Mouse (Mus musculus) urinary bladder, postnatal 4 days (tissue): ENCODE measurements around the gene Slit3.
A peak's percentile ranks its signal among the peaks of the same experiment; 100 is the strongest.

Experiments used
- DNase-seq, 2 experiments: peaks; one replicate each; pipeline ENCODE4 v3.0.0; 2021 to 2022; ENCODE audit warnings: low spot score in 2 of 2

The Slit3 gene

GRCm38 (mm10) chr11:35345696-35346480 is 224.9 kb downstream of the Slit3 start:
- DNase-seq: no peak

DNA sequence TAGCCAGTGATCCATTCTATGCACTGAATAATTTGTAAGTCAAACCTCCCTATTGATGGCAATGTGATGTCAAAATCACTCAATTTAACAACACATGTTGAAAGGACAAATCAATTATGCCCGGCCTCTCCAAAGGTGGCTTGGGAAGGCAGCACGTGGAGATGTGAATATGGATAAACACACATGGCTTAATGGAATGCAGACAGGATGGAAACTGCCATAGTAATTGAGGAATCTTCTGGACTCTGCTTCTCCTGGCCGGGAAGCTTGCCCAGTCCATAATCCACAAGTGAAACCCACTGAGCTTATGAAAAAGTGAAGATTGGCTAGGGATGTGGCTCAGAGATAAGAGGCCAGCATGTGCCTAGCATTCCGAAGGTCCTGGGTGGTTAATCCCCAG is 227.1 kb downstream of the Slit3 start:
- no peak for DNase-seq

DNA sequence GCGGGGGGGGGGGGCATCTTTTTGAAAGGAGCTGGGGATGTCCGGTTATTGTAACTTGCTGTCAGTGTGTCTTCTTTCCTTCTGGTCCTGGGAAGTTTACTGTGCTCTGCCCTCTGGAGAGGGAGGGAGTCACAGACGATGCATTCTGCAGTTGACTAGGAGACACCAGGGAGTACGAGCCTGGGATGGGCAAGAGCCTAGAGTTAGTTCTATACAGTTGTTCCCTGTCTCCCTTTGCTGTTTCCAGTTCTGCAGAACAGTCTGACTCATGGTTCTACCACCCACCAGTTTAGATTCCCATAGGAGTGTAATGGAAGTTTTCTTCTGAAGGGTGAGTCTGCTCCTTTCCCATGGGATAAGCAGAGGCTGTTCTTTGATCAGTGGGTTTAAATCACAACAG is 229.9 kb downstream of the Slit3 start:
- DNase-seq: no peak

GRCm38 (mm10) chr11:35351376-35351775 is 230.4 kb downstream of the Slit3 start:
- DNase-seq: no peak

- no peak for DNase-seq
Observed at GRCm38 (mm10) chr11:35355811-35356210, 234.8 kb downstream of the Slit3 start.

GRCm38 (mm10) chr11:35361071-35361470 is 240.0 kb downstream of the Slit3 start:
- no peak for DNase-seq

DNA sequence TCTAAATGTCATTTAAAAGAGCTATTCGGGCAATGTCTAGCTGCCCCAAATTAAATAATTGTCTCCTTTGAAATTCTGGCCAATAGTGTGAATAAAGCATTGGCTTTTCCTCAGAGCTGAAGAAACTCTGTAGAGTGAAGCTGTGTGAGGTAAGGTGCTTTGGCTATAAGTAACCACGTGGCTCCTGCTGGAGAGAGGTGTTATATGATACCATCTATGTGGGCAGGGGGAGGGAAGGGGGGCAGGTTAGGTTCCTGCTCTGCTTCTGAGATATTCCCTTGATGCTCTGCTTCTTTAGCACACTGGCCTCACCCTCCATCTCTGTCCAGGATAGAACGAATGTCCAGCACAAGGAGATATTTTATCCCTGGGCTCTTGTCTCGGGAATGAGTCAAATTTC is 242.0 kb downstream of the Slit3 start:
- DNase-seq: no peak

DNA sequence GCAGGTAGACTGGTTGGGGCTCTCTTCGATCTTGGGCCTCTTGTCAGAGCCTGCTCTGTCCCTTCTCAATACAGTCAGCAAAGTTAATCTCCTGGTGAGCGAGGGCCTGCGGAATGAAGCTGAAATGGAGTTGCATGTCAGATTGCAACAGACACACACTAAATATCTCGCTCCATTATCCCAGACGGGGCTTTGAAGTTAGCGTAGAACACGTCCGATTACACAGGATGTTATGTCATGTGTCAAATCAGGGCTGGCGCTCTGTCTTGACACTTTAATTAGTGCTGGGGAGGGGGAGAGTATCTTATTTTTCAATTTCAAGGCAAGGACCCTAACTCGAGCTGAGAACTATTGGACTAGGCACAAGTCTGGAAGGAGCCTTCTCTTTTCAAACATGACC is 243.4 kb downstream of the Slit3 start:
- no peak for DNase-seq

DNA sequence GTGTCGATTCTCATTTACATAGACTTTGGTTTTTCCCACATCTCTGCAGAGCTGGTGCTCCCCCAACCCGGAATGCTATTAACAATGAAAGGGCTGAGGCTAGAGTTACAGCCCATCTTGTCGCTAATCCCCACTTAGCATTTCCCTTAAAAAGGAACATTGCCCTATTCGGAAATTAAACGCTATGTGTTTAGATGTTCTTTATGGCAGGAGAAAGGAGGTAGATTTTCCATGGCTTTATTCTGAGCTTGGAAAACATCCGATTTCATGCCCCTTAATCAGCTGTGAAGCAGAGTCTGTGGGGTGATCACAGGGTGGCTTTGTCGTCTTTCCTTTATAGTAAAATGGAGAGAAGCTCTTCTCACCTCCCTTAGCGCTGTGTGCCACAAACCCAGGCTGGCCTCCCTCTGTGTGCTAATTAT is 244.5 kb downstream of the Slit3 start:
- no peak for DNase-seq

GRCm38 (mm10) chr11:35366611-35367010 is 245.6 kb downstream of the Slit3 start:
- DNase-seq: peak in 1 of 2 experiments; percentile 23

DNA sequence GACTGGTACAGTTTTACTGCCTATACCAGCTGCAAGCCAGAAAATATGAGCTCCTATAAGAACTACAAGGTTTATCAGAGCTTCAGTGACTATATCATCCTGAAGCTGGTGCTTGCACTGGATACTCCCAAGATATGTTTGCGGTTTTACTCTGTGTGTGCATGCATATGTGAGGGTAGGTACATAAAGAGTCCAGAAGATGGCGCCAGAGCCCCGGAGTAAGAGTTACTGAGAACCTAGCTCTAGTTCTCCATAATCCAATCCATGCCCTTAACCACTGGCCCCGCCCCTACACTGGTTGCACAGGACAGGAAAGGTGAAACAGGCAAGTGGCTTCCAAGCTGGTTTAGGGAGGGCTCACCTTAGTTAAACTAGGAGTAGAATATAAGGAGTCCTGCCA is 246.2 kb downstream of the Slit3 start:
- DNase-seq: no peak

GRCm38 (mm10) chr11:35369964-35370363 is 248.9 kb downstream of the Slit3 start:
- DNase-seq: no peak

DNA sequence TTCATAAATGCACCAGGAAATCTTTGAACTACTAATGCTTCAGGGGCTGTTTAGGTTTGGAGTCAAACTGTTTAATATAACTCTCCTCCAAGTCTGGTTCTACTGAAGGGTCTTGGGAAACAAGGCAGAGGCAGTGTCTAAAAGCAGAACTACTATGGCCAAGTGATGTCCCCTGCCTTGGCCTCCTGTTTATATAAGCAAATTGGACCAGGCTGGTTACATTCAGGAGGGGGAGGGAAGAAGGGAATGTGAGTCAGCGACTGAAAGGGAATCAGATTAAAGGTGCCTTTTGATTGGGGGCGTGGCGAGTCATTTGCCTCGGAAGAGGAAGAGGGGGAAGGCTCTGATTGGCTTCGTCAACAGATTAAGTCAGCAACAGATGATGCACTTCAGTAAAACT is 249.7 kb downstream of the Slit3 start:
- no peak for DNase-seq

- no peak for DNase-seq
Observed at GRCm38 (mm10) chr11:35372410-35372809, 251.4 kb downstream of the Slit3 start.

GRCm38 (mm10) chr11:35375072-35375471 is 254.0 kb downstream of the Slit3 start:
- no peak for DNase-seq

- DNase-seq: no peak
Observed at GRCm38 (mm10) chr11:35378802-35379201, 257.8 kb downstream of the Slit3 start.

DNA sequence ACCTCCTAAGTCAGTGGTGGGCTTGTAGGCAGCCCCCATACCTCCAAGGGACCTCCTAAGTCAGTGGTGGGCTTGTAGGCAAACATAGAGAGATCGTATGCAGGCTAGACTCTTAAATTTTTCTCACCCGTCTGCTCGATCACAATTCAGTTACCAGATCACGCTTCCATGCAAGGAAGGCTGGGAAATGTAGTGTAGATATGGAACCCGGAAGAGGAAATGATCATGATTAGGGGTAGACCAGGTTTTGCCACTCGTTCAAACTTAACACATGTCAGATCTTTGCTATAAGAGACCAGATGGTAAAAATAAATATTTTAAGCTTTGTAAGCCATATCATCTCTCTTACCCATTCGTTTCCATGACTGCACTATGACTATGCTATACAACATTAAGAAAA is 258.4 kb downstream of the Slit3 start:
- no peak for DNase-seq

DNA sequence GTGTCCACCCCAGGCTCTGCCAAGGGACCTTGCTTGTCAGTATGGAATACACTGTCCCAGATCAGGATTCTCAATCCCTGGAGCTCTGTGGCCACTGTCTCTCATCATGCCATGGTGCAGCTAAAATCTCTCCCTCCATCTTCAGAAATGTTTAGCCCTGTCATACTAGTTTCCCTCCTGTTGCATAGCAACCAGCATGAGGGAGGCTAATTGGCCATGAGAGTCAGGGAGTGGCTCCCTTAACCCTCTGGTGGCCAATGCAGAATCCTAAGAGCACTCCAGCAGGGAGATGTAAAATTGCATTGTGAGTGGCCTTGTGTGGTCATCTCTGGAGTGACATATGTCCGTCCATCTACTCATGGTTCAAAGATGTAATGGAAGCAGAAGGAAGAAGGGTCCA is 259.7 kb downstream of the Slit3 start:
- no peak for DNase-seq

DNA sequence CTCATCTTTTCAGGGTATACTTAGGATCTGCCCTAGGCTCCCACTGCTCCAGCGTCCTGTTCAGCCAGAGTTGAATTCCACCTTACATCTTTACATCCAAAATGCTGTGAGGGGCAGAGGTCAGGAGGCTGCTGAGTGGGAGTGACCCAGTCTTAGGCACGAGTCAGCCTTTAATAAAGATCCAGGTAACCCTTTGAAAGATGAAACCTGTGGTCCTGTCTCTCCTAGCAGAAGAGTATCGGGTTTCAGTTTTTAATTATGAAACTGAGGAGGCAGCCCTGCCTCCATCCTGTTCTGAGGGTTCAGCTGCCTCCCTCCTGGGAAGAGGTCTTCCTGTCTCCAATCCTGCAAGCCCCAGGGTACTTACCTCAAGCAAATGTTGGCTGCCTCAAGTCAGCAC is 264.4 kb downstream of the Slit3 start:
- no peak for DNase-seq

- DNase-seq: no peak
Observed at GRCm38 (mm10) chr11:35387826-35388225, 266.8 kb downstream of the Slit3 start.

- no peak for DNase-seq
Observed at GRCm38 (mm10) chr11:35388471-35388870, 267.4 kb downstream of the Slit3 start.

- no peak for DNase-seq
Observed at GRCm38 (mm10) chr11:35389341-35389740, 268.3 kb downstream of the Slit3 start.

GRCm38 (mm10) chr11:35389780-35390435 is 268.9 kb downstream of the Slit3 start:
- no peak for DNase-seq
